Mouse (Mus musculus) erythroblast, embryonic 14.5 days (primary cell): ENCODE results near the gene Celf2. TPM values are rescaled to one million over a fixed set of nuclear protein-coding genes. Genes with fewer than 3 reads are reported as not detected.

Experiments used
- H3K27me3 ChIP-seq: 2 replicates; pipeline ENCODE4 v1.6.1; 2012; ENCODE audit warnings: inconsistent platforms; ENCODE audit not compliant: control insufficient read depth
- H3K36me3 ChIP-seq: 2 replicates; pipeline ENCODE4 v1.6.1; 2012; ENCODE audit warnings: mild to moderate bottlenecking, inconsistent platforms; ENCODE audit not compliant: control insufficient read depth
- H3K4me1 ChIP-seq: 2 replicates; pipeline ENCODE4 v1.6.1; 2012; ENCODE audit warnings: inconsistent platforms; ENCODE audit not compliant: control insufficient read depth
- H3K4me3 ChIP-seq: replicated peaks from 2 replicates; pipeline ENCODE3; 2012; ENCODE audit warnings: moderate library complexity, mild to moderate bottlenecking, inconsistent platforms
- H3K9me3 ChIP-seq: 2 replicates; pipeline ENCODE4 v1.6.1; 2012; ENCODE audit warnings: low read length, inconsistent platforms, mixed read lengths; ENCODE audit not compliant: control insufficient read depth
- GATA1 ChIP-seq: IDR thresholded peaks from 2 replicates; pipeline ENCODE4 v1.6.1; 2012; ENCODE audit warnings: low read length, inconsistent platforms, mixed read lengths
- TAL1 ChIP-seq: IDR thresholded peaks from 3 replicates; pipeline ENCODE4 v1.6.1; 2012; ENCODE audit warnings: low read length, inconsistent platforms, mixed read lengths
- polyA plus RNA-seq: library from polyadenylated mRNA; stranded (reverse); fragments of >175 nt; gene quantifications from 2 replicates; pipeline ENCODE4 v1.2.3, GENCODE M21; 2012

The Celf2 gene
- polyA plus RNA-seq, 1 experiment, result under 0.01 TPM

DNA sequence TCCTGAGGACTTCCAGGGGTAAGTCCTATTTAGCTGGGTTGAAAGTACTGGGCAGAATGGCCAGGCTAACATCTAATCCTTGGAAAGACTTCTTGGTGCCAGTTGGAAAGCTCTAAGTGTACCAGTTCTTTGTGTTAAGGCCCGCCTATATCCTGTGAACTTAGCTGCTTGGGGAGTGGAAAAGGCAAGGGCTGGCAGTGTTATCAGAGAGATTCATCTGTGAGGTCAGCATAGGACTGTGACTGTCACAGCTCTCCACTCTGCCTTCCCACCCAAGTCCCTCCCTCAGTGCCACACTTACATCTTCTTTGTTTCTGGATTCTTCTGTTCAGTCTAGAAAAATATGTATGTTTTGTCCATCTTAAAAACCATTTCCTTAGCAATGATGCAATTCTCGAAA lies 935.7 kb downstream of the Celf2 start:
- Histone ChIP-seq H3K36me3 (no peaks in the 10 kb centered on the region), H3K4me3 (no peak overlapping the region), H3K4me1 (no peaks in the 10 kb centered on the region), H3K9me3 (no peaks in the 10 kb centered on the region), H3K27me3 (no peaks in the 10 kb centered on the region)
- TF ChIP-seq TAL1, result no peak
- TF ChIP-seq GATA1, result no peak

DNA sequence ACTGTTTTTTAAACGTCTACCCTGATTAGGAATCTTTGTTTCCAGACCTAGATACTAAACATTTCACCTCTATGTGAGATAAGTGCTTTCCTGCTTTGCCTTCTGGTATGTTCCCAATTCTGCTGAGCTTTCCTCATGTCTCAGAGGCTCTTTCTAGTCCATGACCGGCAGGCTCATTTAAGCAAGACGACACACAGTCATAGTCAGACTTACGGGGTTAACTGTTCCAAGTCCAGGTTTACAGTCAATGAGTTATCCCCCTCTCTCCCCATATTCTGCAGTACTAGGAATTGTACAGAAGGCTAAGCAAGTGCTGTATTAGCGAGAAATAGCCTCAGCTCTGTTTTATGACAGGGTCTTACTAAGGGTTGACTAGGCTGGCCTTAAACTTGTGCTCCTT lies 936.4 kb downstream of the Celf2 start:
- TF ChIP-seq GATA1 (no peak), TAL1 (no peak)
- Histone ChIP-seq H3K4me1 (no peaks in the 10 kb centered on the region), H3K4me3 (no peak overlapping the region), H3K36me3 (no peaks in the 10 kb centered on the region), H3K9me3 (no peaks in the 10 kb centered on the region), H3K27me3 (no peaks in the 10 kb centered on the region)

DNA sequence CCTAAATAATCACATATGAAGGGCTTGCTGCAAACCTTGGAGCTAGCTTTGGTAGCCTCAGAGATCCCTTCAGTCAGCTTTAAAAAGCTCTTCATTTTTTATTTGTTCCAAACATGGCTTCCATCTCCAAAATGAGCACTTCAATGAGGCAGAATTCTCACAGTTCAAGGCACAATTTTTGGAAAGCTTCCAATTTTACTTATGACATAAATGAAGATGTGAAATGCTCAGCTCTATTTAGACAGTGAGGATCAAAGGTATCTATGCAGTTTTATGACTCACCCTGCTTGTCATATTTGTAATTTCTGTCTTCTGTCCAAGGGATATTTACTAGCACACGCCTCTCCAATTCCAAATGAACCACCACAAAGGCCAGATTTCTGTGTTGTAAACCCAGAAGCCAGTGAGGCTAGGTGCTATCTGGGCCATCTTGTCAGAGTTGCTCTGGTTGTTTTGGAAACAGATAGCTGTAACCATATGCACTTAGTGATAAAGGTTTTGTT lies 940.3 kb downstream of the Celf2 start:
- no peaks in the 10 kb centered on the region for H3K36me3 ChIP-seq
- no peak overlapping the region for H3K4me3 ChIP-seq
- H3K4me1 ChIP-seq, result no peaks in the 10 kb centered on the region
- H3K27me3 ChIP-seq, result no peaks in the 10 kb centered on the region
- TF ChIP-seq GATA1, result no peak
- TF ChIP-seq TAL1, result no peak
- no peaks in the 10 kb centered on the region for H3K9me3 ChIP-seq

DNA sequence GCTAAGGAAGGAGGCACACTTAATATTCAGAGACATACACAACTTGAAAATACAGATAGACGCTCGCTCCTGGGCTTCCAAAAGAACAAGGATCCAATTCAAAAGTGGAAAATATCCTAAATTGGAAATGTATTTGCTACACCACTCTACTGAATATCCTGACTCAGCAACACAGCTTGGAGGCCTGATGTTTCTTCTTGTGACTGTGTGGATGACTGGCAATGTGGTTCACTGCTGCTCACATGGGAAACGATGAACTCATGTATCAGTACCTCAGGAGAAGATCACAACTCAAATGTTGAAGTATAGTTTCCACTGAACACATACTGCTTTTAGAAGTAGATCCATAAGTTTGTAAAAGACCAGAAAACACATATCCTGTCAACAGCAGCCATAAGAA lies 944.2 kb downstream of the Celf2 start:
- no peaks in the 10 kb centered on the region for H3K9me3 ChIP-seq
- no peaks in the 10 kb centered on the region for H3K27me3 ChIP-seq
- no peaks in the 10 kb centered on the region for H3K4me1 ChIP-seq
- H3K36me3 ChIP-seq, result no peaks in the 10 kb centered on the region
- TF ChIP-seq GATA1 (no peak), TAL1 (no peak)
- no peak overlapping the region for H3K4me3 ChIP-seq

DNA sequence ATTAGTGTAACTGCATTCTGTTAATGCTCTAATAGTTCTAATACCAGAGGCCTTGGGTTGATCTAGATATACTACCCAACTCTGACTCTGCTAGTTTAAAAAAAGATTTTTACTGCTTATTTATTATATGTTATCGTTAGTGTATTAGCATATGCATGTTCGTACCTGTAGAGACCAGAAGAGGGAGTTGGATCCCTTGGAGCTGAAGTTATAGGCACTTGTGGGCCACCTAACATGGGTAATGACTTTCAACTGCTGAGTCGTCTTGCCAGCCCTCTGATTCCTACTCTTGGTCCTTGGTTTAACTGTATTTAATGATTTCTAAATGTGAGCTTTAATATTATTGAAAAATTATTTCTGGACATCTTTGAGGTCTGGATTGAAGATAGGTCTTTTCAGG lies 948.0 kb downstream of the Celf2 start:
- H3K9me3 ChIP-seq, result no peaks in the 10 kb centered on the region
- TF ChIP-seq TAL1 (no peak), GATA1 (no peak)
- H3K4me1 ChIP-seq, result no peaks in the 10 kb centered on the region
- H3K4me3 ChIP-seq, result no peak overlapping the region
- H3K27me3 ChIP-seq, result no peaks in the 10 kb centered on the region
- H3K36me3 ChIP-seq, result no peaks in the 10 kb centered on the region

DNA sequence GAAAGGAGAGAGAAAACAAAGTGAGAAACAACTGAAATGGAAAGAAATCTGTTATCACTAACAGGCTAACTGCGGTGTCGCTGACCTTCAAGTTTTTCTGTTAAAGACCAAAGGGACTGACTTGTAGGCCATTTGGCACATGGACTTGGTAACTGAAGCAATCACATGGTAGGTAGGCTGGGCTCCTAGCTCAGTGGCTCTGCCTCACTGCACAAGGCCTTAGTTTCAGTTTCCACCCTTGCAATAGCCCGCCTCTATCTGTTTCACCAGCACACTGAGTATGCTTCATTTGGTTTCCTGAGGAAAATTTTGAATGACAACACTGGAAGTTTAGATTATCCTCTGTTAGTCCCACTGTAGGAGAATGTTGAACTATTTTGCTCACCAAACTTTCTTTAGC lies 948.6 kb downstream of the Celf2 start:
- H3K4me3 ChIP-seq, result no peak overlapping the region
- H3K36me3 ChIP-seq, result no peaks in the 10 kb centered on the region
- TF ChIP-seq TAL1 (no peak), GATA1 (no peak)
- H3K4me1 ChIP-seq, result no peaks in the 10 kb centered on the region
- H3K9me3 ChIP-seq, result no peaks in the 10 kb centered on the region
- H3K27me3 ChIP-seq, result no peaks in the 10 kb centered on the region

DNA sequence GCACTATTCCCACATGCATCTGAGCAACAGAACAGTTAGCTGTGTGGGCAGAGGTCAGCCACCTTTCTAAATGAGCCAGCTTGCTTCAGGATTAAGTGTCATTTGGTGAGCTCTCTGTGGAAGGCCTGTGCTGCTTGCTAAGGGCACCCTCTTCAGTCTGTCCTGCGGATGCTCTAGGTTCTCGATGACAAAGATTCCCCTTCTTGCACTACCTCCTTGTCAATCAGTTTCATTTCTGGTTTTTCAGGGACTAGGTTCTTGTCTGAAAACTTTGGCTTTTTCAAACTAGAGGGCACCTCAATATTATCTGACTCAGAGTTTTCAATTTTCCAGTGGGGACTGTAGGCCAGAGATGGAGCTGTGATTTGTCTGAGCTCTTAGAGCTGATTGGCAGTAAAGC lies 949.8 kb downstream of the Celf2 start:
- Histone ChIP-seq H3K9me3 (no peaks in the 10 kb centered on the region), H3K36me3 (no peaks in the 10 kb centered on the region), H3K4me1 (no peaks in the 10 kb centered on the region), H3K27me3 (no peaks in the 10 kb centered on the region), H3K4me3 (no peak overlapping the region)
- no peak for TF ChIP-seq TAL1
- TF ChIP-seq GATA1, result no peak

DNA sequence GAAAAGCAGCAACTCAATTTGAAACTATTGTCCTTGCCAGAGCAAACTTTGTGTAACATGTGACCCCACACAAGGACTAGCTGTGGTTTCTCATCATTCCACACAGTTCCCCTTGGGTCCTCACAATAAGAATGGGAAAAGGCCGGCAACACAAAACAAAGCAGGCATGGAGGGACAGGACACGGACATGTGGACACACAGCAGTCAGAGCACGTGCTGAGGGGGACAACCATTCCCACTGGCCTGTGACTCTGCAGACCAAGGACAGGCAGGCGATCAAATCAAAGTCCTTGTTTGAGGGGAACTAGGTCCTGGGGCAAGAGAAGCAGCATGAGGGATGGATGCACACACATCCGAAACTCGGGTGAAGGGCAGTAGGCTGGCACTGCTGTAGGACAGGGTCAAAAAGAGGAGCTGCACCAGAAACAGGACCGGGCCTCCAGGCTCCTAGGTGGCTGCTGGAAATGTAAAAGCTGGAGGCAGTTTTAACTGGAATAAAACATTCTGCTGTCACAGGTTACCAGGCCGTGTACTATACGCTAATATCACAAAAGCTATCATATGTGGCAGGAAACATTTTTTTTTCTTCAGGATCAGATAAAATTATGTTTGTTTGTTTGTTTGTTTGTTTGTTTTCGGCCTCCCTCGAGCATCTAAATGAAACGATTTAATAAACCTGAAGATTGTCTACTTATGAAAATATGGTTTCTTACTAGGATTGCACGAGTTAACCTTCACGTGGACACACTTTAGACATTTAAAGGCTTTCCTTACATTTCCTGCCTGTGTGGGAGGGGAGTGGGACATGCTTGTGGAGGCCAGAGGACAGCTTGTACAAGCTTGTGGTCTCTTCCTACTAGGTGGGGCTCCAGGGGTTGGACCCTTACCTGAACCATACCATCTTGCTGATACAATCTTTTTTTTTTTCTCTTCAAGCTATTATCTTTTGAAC lies 950.8 kb downstream of the Celf2 start:
- H3K9me3 ChIP-seq, result no peaks in the 10 kb centered on the region
- no peaks in the 10 kb centered on the region for H3K27me3 ChIP-seq
- TF ChIP-seq GATA1 (no peak), TAL1 (no peak)
- H3K36me3 ChIP-seq, result no peaks in the 10 kb centered on the region
- no peak overlapping the region for H3K4me3 ChIP-seq
- no peaks in the 10 kb centered on the region for H3K4me1 ChIP-seq

DNA sequence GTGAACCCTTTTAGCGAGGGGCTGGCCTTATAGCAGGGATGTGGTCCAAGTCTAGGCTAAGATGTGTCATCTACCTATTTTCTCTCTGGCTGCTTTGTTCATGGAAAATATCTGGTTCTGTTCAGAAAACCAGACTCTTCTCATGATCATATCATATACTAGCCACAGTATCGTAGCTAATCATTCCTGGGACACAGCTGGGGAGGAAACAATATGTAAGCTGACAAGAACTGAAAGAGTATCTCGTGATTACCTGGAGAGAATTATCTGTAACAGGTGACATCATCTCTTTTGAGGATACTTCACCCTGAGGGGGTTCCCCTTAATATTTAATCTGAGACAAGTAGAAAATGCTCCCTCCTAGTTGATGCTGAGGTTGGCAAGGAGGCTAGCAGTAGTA lies 951.6 kb downstream of the Celf2 start:
- TF ChIP-seq TAL1, result no peak
- no peak for TF ChIP-seq GATA1
- H3K27me3 ChIP-seq, result no peaks in the 10 kb centered on the region
- no peaks in the 10 kb centered on the region for H3K4me1 ChIP-seq
- H3K36me3 ChIP-seq, result no peaks in the 10 kb centered on the region
- H3K9me3 ChIP-seq, result no peaks in the 10 kb centered on the region
- H3K4me3 ChIP-seq, result no peak overlapping the region

DNA sequence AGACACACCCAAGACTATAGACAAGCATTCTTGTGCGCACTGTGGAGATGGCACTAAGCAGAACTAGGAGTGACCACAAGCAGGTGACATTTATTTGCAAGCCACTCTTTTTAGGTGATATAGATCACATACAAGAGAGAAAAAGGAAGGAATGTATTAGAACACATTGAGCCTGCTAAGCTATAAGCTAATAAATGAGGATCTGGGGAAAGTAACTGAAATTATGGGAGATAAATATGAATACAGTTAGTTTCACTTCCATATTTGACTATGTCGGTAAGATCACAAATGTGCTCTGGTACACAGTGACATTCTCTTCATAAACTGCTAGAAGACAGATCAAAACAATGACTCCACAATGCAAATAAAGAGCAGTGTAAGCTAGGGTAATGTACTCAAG lies 952.5 kb downstream of the Celf2 start:
- Histone ChIP-seq H3K9me3 (no peaks in the 10 kb centered on the region), H3K27me3 (no peaks in the 10 kb centered on the region), H3K36me3 (no peaks in the 10 kb centered on the region), H3K4me3 (no peak overlapping the region), H3K4me1 (no peaks in the 10 kb centered on the region)
- TF ChIP-seq TAL1 (no peak), GATA1 (no peak)
